Mouse (Mus musculus): Measurements from ENCODE around the gene Stam. TPM values are rescaled to one million over a fixed set of nuclear protein-coding genes. Genes with fewer than 3 reads are reported as not detected.
"Not testable (repeated sequence)": the region's sequence is repeated elsewhere in the genome, so short reads cannot be mapped to it uniquely, and the experiment has no call there.

Stam gene
- polyA plus RNA-seq, 1 experiment from 2014 or later: 158 TPM

- not testable (repeated sequence) for H3K27me3 ChIP-seq (ENCODE audit: control insufficient read depth, insufficient read depth, low read length); H3K36me3 ChIP-seq (ENCODE audit: control insufficient read depth, insufficient read depth, low read length); H3K4me2 ChIP-seq (ENCODE audit: low read depth, low read length); H3K4me1 ChIP-seq (ENCODE audit: control insufficient read depth, insufficient read depth, low read length); H3K9ac ChIP-seq (replicated peaks; ENCODE audit: low read depth, low read length); H3K4me3 ChIP-seq (ENCODE audit: low read depth, low read length); H3K9me3 ChIP-seq (ENCODE audit: control insufficient read depth, low read length); ATAC-seq (ENCODE audit: low read depth); H3K27ac ChIP-seq (ENCODE audit: low read depth, low read length)
- no CpG with 5 or more reads among the region's 2 CpGs for WGBS
Observed at GRCm38 (mm10) chr2:14198325-14198903, 124.5 kb downstream of the Stam start.

Other genes starting within 250 kb of the Stam start
- 93.3 and 94.1 TPM in 2 replicates for gene Hacd1, start 18.0 kb upstream of the Stam start, polyA plus RNA-seq (2014; fragmentation: Nextera tagmentation; extraction: Ambion mirVana)
- gene Tmem236, start 100.4 kb downstream of the Stam start, polyA plus RNA-seq (2014; fragmentation: Nextera tagmentation; extraction: Ambion mirVana): 0.26 and 0.28 TPM in 2 replicates
- 0.16 and 7.2 TPM in 2 replicates for gene Mrc1, start 155.3 kb downstream of the Stam start, polyA plus RNA-seq (2014; fragmentation: Nextera tagmentation; extraction: Ambion mirVana)